In the genomic region with DNA sequence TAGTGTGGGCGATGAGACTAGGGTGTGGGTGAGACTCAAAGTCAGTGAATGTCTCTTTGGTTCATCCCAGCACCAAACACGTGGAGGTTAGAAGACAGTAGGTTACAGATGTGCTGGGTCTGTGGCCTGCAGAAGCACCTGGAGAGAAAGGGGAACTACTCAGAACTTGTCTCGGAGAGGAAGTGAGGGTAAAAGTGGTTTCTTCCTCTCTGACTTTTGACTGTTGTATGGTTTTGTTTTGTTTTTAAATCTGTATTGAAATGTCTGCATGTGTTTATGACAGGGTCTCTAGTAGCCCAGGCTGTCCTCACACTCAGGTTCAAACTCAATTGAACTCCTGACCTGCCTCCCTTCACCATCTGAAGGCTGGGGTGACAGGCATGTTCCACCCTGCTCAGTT, we compare ENCODE assay signal across 12 mouse cellular contexts. TPM values are rescaled to one million over a fixed set of nuclear protein-coding genes. Genes with fewer than 3 reads are reported as not detected.
A peak's percentile ranks its signal among the peaks of the same experiment; 100 is the strongest.
DNase-seq lines count a peak whose midpoint lies in the region; ATAC-seq and TF ChIP-seq lines count a peak whose summit lies in the region.
"Had no signal": no experiment of that assay in that cellular context is flagged by ENCODE, and none has a peak within 500 bp of the region (broad histone marks: within the 10 kb centered on the region; RNA-seq: fewer than 3 reads in every experiment).

No protein-coding gene starts in this region.

- no peaks in the 10 kb centered on the region for H3K27me3 ChIP-seq in intestine, embryonic 15.5 days (replicated peaks)
- H3K27me3 ChIP-seq in forebrain, embryonic 11.5 days (ENCODE audit: control insufficient read depth, insufficient read depth, low read length): no peaks in the 10 kb centered on the region
- H3K27me3 ChIP-seq: hindbrain, embryonic 15.5 days; lung, embryonic 15.5 days had no signal

- no peaks in the 10 kb centered on the region for H3K9me3 ChIP-seq in intestine, embryonic 15.5 days
- H3K9me3 ChIP-seq in forebrain, embryonic 11.5 days (ENCODE audit: control insufficient read depth, low read length): no peaks in the 10 kb centered on the region
- H3K9me3 ChIP-seq: hindbrain, embryonic 15.5 days; lung, embryonic 15.5 days had no signal

- H3K4me1 ChIP-seq in intestine, embryonic 15.5 days (replicated peaks): 0 out of 2 replicates have a peak, but pooled peaks cover 4% of the 10 kb centered on the region
- no peaks in the 10 kb centered on the region for H3K4me1 ChIP-seq in forebrain, embryonic 11.5 days (replicated peaks; ENCODE audit: control insufficient read depth, insufficient read depth, low read length)

- WGBS in intestine, embryonic 15.5 days: 70% methylated on average over 3 of the region's 3 CpGs
- WGBS in forebrain, embryonic 11.5 days: 81% methylated on average over 3 of the region's 3 CpGs

- no peak overlapping the region for H3K4me2 ChIP-seq in intestine, embryonic 15.5 days (replicated peaks)
- H3K4me2 ChIP-seq in forebrain, embryonic 11.5 days (ENCODE audit: low read depth, low read length, severe bottlenecking): no peak overlapping the region
- H3K4me2 ChIP-seq: hindbrain, embryonic 15.5 days; lung, embryonic 15.5 days had no signal

- no peak overlapping the region for H3K4me3 ChIP-seq in gastrocnemius, adult 2 months
- no peak overlapping the region for H3K4me3 ChIP-seq in intestine, embryonic 15.5 days (replicated peaks)
- no peak overlapping the region for H3K4me3 ChIP-seq in forebrain, embryonic 11.5 days (ENCODE audit: low read depth, low read length)
- H3K4me3 ChIP-seq: hindbrain, embryonic 15.5 days; lung, embryonic 15.5 days had no signal

- peak overlapping the region; percentile 78 for H3K27ac ChIP-seq in gastrocnemius, adult 2 months
- no peak overlapping the region for H3K27ac ChIP-seq in intestine, embryonic 15.5 days
- H3K27ac ChIP-seq in forebrain, embryonic 11.5 days (ENCODE audit: low read depth, low read length): no peak overlapping the region
- H3K27ac ChIP-seq: hindbrain, embryonic 15.5 days had no signal

- no peak overlapping the region for H3K9ac ChIP-seq in intestine, embryonic 15.5 days
- H3K9ac ChIP-seq in forebrain, embryonic 11.5 days (ENCODE audit: low read length): no peak overlapping the region
- H3K9ac ChIP-seq: hindbrain, embryonic 15.5 days; lung, embryonic 15.5 days had no signal

- no peaks in the 10 kb centered on the region for H3K36me3 ChIP-seq in intestine, embryonic 15.5 days
- H3K36me3 ChIP-seq in forebrain, embryonic 11.5 days (ENCODE audit: control insufficient read depth, insufficient read depth, low read length): no peaks in the 10 kb centered on the region
- H3K36me3 ChIP-seq: hindbrain, embryonic 15.5 days had no signal

- peak; percentile 85 for ATAC-seq in neutrophil, adult 5-6 weeks (ENCODE audit: extremely low read depth, insufficient number of reproducible peaks, low FRiP score, poor library complexity, severe bottlenecking)
- ATAC-seq in intestine, embryonic 15.5 days: no peak
- ATAC-seq in forebrain, embryonic 11.5 days (replicated peaks; ENCODE audit: low FRiP score): no peak

- TF ChIP-seq CTCF in gastrocnemius, adult 2 months (IDR thresholded peaks at IDR 0.05): no peak

- DNase-seq in gastrocnemius, adult 2 months: no peak
- DNase-seq in gastrocnemius, postnatal 14 days: no peak
- peak; percentile 63 for DNase-seq in 416B (ENCODE audit: low read depth)
- peak; percentile 16 for DNase-seq in brain, adult 2 months (ENCODE audit: low read depth, low spot score)
- DNase-seq in left cerebral cortex, adult 18-20 months (ENCODE audit: low spot score in 2 of 2): no peak
- no peak for DNase-seq in forebrain, embryonic 11.5 days (ENCODE audit: low spot score)
- DNase-seq: gastrocnemius, postnatal 36 days; kidney, postnatal 4 days had no signal

- intact Hi-C loops in gastrocnemius, adult 2 months (cut with DNase I): no loop called here
- intact Hi-C loops in gastrocnemius, postnatal 14 days (cut with DNase I; ENCODE audit: low total_unique reads): no loop called here

RNA-seq across cellular contexts. Expression of a gene that starts 7.5 kb away (rescaled TPM):
- total RNA-seq in gastrocnemius, adult 2 months (2021): 100 to 1,000 TPM; 168 to 178 TPM
- total RNA-seq in gastrocnemius, postnatal 14 days (2021): 100 to 1,000 TPM; 104 to 117 TPM
- total RNA-seq in neutrophil, adult 5-6 weeks (2017): 269 and 279 TPM in 2 replicates
- 48.1 and 52.0 TPM in 2 replicates for polyA plus RNA-seq in intestine, embryonic 15.5 days (2015; fragmentation: Nextera tagmentation; extraction: Ambion mirVana)
- 10 to 100 TPM; 40.3 to 50.5 TPM for total RNA-seq in left cerebral cortex, adult 18-20 months (2021)
- 71.0 and 76.3 TPM in 2 replicates for polyA plus RNA-seq in forebrain, embryonic 11.5 days (2014; fragmentation: Nextera tagmentation; extraction: Ambion mirVana)

RNA-seq across cellular contexts. Expression of a gene that starts 15.9 kb away (rescaled TPM):
- total RNA-seq in gastrocnemius, adult 2 months (2021): not detected
- not detected for total RNA-seq in gastrocnemius, postnatal 14 days (2021)
- 7.6 and 13.6 TPM in 2 replicates for total RNA-seq in neutrophil, adult 5-6 weeks (2017)
- polyA plus RNA-seq in intestine, embryonic 15.5 days (2015; fragmentation: Nextera tagmentation; extraction: Ambion mirVana): 106 and 115 TPM in 2 replicates
- 1 to 10 TPM; 1.6 TPM for total RNA-seq in left cerebral cortex, adult 18-20 months (2021)
- polyA plus RNA-seq in forebrain, embryonic 11.5 days (2014; fragmentation: Nextera tagmentation; extraction: Ambion mirVana): 1.4 and 2.6 TPM in 2 replicates
- total RNA-seq: gastrocnemius, postnatal 36 days had no signal

RNA-seq across cellular contexts. Expression of a gene that starts 36.8 kb away (rescaled TPM):
- 1 to 10 TPM; 8.6 to 9.1 TPM for total RNA-seq in gastrocnemius, adult 2 months (2021)
- 10 to 100 TPM; 12.0 to 13.2 TPM for total RNA-seq in gastrocnemius, postnatal 14 days (2021)
- 74.5 and 93.6 TPM in 2 replicates for total RNA-seq in neutrophil, adult 5-6 weeks (2017)
- 38.4 and 42.1 TPM in 2 replicates for polyA plus RNA-seq in intestine, embryonic 15.5 days (2015; fragmentation: Nextera tagmentation; extraction: Ambion mirVana)
- total RNA-seq in left cerebral cortex, adult 18-20 months (2021): 10 to 100 TPM; 52.9 to 61.6 TPM
- 58.6 and 60.8 TPM in 2 replicates for polyA plus RNA-seq in forebrain, embryonic 11.5 days (2014; fragmentation: Nextera tagmentation; extraction: Ambion mirVana)

RNA-seq across cellular contexts. Expression of a gene that starts 39.6 kb away (rescaled TPM):
- total RNA-seq in gastrocnemius, adult 2 months (2021): 10 to 100 TPM; 21.2 to 25.2 TPM
- total RNA-seq in gastrocnemius, postnatal 14 days (2021): 10 to 100 TPM; 22.3 to 28.5 TPM
- 58.2 and 67.9 TPM in 2 replicates for total RNA-seq in neutrophil, adult 5-6 weeks (2017)
- polyA plus RNA-seq in intestine, embryonic 15.5 days (2015; fragmentation: Nextera tagmentation; extraction: Ambion mirVana): 143 and 150 TPM in 2 replicates
- 10 to 100 TPM; 79.2 to 81.4 TPM for total RNA-seq in left cerebral cortex, adult 18-20 months (2021)
- polyA plus RNA-seq in forebrain, embryonic 11.5 days (2014; fragmentation: Nextera tagmentation; extraction: Ambion mirVana): 295 and 297 TPM in 2 replicates

RNA-seq across cellular contexts. Expression of a gene that starts 40.3 kb away (rescaled TPM):
- 10 to 100 TPM; 11.0 to 12.6 TPM for total RNA-seq in gastrocnemius, adult 2 months (2021)
- total RNA-seq in gastrocnemius, postnatal 14 days (2021): 10 to 100 TPM; 10.5 to 11.9 TPM
- total RNA-seq in neutrophil, adult 5-6 weeks (2017): 175 and 178 TPM in 2 replicates
- 11.1 and 15.4 TPM in 2 replicates for polyA plus RNA-seq in intestine, embryonic 15.5 days (2015; fragmentation: Nextera tagmentation; extraction: Ambion mirVana)
- total RNA-seq in left cerebral cortex, adult 18-20 months (2021): 10 to 100 TPM; 36.8 to 38.5 TPM
- polyA plus RNA-seq in forebrain, embryonic 11.5 days (2014; fragmentation: Nextera tagmentation; extraction: Ambion mirVana): 16.3 and 22.3 TPM in 2 replicates

Comparison
In these comparisons a context has a peak if more than half of its experiments do, and no peak if none do; other contexts are left out.
1. DNase-seq: peak in 416B (single experiment) and brain, adult 2 months (single experiment); none in gastrocnemius, adult 2 months (single experiment), gastrocnemius, postnatal 14 days (single experiment), left cerebral cortex, adult 18-20 months (0 of 2) and forebrain, embryonic 11.5 days (single experiment).